Mouse (Mus musculus) cerebellum, postnatal 25 days (tissue): ENCODE results near the gene Mad1l1.

Source experiments
- DNase-seq, 2 experiments: peaks; one replicate each; pipeline ENCODE4 v3.0.0; 2021; ENCODE audit warnings: mixed read lengths in 2 of 2

The Mad1l1 gene

DNA sequence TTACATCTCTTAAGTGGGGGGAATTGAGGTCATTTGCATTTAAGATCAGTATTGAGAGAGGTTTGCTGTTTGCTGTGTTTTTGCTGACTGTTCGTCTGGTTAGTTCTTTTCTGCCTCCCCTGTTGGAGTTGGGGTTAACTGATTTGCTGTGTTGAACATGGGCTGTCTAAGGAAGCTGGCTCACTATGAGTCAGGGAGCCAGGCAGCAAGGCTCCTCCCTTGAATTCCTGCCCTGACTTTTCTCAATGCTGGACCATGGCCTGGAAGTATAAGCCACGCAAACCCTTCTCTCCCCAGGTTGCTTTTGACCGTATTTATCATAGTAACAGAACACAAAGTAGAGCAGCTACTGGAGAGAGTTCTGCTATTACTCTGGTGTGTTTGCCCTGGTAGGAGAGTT lies 329.8 kb downstream of the Mad1l1 start:
- DNase-seq: no peak

DNA sequence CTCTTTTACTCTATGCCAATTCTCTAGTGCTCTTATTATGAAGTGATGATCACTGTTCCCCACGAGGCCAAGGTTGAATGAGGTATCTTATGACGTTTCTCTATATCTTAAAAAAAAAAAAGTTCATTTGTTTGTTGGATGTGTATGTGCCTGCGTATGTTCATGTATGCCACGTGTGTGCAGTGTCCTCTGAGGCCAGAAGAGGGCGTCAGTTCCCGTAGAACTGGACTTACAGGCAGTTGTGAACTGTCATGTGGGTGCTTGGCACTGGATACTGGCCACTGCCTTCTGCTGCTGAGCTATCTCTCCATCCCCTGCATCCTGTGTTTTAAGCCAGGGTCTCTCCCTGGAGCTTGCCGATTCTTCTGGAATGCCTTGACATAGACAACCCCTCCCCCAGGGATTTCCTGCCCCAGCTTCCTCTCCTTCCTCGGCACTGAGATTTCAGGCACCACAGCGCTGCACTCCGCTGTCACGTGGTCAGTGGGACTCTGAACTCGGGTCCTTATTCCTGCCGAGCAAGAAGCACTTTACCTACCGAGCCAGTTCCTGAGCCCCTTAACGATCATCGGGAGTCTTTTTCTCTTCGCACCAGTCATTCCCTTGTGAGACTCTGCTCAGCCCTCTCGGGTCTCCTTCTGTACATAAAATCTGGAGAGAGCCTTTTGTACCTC lies 336.1 kb downstream of the Mad1l1 start:
- DNase-seq: no peak

DNA sequence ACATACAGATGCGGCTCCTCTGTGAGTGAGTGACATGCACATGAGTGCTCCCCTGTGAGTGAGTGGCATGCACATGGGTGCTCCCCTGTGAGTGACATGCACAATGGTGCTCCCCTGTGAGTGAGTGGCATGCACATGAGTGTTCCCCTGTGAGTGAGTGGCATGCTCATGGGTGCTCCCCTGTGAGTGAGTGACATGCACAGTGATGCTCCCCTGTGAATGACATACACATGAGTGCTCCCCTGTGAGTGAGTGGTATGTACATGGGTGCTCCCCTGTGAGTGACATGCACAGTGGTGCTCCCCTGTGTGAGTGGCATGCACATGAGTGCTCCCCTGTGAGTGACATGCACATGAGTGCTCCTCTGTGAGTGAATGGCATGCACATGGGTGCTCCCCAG lies 339.4 kb downstream of the Mad1l1 start:
- DNase-seq: no peak

DNA sequence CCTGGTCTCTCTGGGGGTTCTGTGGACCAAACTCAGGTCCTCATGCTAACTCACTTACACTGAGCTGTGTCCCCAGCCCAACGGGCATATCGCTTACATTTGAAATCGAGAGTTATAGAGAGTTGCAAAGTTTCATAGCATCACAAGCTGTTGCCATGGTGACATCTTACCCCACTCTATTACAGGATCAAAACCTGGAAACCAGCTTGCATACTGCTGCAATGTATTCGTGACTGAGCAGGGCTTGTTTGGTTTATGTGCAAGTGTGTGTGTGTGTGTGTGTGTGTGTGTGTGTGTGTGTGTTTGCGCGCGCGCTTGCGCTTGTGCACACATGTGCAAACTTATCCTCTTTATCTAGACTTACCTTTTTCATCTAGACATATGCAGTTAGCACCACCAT lies 342.0 kb downstream of the Mad1l1 start:
- no peak for DNase-seq

DNA sequence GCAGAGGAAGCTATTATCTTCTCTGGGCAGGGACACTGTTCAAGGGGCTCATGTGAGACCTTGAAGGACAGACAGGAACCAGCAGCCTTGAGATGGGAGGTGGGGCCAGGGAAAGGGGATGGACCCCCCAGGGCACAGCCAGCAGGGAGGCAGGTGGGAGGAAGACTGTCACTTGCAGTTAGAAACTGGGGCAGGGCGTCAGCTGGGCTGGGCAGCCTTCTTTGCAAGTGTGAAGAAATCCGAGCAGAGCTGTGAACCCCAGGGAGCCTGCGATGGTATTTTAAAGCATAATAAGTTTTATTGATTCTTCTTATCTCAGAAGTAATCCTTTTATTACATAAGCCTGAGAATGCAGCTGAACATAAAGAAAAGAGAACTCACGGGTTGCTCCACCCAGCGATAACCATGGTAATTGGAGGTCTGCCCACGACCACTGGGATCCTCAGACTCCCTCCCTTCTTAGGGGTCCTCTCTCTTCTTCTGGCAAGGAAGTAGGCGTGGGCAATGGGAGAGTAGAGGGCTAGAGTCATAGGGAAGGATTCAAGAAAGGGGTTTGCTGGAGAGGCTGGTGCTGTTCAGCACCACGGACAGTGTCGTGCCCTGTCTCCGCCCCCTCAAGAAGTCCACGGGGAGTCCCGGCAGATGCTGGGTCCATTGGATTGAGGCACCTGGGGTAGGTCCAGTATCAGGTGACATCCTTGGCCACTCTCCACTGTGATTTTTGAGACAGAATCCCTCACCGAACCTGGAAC lies 342.7 kb downstream of the Mad1l1 start:
- DNase-seq: no peak

DNA sequence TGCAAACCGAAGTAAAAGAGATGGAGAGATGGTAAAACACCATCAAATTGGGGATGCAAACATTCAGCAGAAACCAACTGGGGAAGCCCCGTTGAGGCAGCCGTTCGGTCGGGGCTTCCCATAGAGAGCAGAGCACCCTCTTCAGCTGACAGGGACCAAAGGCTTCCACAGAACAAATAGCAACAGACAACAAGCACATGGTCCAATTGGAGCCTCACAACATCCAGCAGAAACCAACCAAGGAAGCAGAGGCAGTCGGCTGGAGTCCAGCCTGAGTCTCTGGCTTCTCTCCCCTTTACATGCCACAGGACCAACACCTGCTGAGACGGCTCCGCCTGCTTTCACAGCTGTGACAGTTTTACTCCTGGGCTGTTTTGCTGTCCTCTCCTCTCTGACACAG lies 343.9 kb downstream of the Mad1l1 start:
- no peak for DNase-seq

DNA sequence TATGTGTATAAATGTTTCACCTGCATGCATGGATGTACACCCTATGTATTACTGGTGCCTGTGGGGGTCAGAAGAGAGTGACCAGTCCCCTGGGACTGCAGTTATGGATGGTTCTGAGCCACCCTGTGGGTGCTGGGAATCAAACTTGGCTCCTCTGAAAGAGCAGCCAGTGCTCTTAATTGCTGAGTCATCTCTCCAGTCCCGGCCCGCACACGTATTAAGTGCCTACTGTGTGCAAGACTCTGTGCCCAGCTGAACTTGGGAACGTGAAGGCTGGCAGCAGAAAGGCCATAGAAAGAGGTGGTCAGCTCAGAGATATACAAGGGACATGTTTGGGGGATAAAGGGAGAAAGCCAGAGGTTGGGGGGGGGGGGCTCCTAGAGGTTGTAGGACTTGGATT lies 344.8 kb downstream of the Mad1l1 start:
- DNase-seq: no peak

DNA sequence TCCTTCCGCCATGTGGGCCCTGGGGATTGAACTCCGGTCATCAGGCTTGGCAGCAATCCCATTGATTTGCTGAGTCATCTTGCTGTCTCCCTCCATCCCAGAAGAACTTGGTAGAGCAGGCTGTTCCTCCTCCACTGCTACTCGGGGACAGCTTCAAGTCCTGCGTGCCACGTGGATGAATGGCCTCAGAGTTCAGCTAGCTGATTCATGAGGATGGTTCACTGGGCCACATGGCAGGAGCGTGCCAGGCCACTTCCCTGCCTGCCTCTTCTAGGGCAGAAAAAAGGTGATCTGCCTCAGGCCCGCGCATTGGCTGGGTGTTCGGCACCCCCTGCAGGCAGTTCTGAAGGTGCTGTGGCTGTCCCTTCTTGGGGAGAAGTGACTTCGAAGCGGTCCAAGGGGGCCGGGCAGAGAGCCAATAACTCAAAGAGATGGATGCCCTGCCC lies 351.1 kb downstream of the Mad1l1 start:
- DNase-seq: peak; percentile 22 to 59

DNA sequence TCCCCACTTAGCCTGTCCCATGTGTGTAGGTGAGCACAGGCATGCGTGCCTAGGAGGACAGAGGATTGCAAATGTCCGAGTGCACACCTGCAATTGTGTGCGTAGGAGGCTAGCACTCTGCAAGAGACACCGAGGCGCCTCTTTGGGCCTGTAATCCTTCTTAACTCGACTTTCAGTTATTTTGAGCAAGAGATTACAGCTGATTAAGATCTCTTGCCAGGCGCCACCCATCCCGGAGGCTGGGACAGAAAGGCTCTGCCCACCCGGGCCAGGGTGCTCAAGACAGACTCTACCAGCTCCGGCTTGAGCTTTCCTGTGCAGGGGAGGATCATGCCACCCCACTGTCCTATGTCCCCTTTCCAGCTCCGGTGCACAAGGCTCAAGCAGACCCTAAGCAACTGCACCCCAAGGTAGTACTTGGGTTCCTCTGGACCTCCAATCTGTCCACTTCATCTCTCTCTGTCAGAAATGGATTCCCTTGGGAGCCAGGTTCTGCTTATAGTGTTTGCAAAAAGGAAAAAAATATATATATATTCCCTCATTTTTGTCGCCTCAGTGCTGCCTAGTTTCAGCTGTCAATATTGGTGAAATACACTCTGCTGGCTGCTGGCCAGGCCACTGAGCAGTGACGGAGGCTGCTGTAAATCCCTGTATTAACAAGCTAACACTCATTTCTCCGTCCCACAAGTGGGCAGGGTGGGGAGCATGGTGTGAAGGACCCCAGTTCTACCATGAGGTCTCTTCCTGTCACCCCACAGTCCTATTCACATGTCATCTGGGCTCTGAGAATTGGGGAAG lies 352.0 kb downstream of the Mad1l1 start:
- DNase-seq: no peak

DNA sequence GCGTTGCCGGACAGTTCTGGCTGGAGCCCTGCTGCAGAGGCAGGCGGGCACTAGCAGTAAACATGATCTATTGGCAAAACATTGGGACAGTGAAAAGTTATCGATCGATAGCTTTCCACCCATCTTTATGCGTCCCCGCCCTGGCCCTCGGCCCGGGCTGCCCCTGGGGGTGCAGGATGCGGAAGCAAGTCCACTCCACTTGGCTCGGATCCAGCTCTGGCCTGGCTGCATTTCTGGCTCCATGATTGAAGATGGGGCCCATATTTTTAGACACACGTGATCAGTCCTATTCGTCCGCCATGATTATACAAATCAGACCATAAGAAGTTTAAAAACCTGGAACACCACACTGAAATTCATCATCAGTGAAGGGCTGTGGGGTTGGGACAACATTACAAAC lies 355.8 kb downstream of the Mad1l1 start:
- DNase-seq: no peak

DNA sequence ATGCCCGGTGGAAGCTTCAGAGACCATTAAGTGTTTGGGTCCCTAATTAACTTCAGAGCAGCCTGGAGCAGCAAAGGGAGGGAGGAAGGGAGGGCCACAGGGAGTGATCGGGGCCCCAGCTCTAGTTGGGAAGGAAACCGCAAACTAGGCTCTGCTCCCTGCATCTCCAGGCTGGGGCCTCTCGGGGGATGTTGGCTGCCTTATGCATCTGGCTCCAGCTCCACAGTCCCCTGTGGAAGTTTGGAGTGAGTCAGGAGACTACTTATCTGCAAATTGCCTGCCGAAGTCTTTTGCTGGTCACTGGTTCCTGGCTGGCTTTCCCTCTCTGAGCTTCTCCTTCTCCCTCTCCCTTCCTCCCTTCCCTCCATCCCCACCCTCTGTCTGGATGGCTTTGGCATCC lies 357.0 kb downstream of the Mad1l1 start:
- DNase-seq: no peak

DNA sequence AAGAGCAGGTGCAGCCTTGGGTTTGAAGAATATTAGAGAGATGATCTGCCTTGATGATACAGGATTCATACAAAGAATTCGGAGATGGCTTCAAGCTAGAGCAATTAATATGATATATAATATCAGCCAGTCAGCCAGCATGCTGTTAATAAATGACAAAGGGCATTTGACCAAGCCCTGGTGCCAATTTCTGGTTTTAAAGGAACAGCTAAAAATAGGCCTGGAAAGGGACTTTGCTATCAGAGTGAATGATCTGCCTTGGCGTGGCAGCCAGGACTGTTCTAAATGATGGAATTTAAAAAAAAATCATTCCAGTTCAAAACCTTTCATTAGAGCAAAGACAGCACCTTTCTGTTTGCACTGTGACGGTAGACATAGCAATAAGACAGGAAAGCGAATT lies 361.6 kb downstream of the Mad1l1 start:
- no peak for DNase-seq
